Mouse (Mus musculus) heart, adult 2 months (tissue): ENCODE measurements around the gene Padi2. TPM values are rescaled to one million over a fixed set of nuclear protein-coding genes. Genes with fewer than 3 reads are reported as not detected.

ENCODE experiments used
- DNase-seq, 2 experiments: peaks; one replicate each; pipeline ENCODE4 v3.0.0; 2021
- H3K27ac ChIP-seq: fragments of 200-600 bp; 2 replicates; pipeline ENCODE4 v1.8.1; 2022
- H3K27me3 ChIP-seq: fragments of 200-500 bp; 2 replicates; pipeline ENCODE4 v1.6.1; 2012; ENCODE audit warnings: mild to moderate bottlenecking, low read length, inconsistent platforms, mixed read lengths; ENCODE audit not compliant: control insufficient read depth, insufficient read depth
- H3K36me3 ChIP-seq: fragments of 200-500 bp; 2 replicates; pipeline ENCODE4 v1.6.1; 2012; ENCODE audit warnings: low read length, inconsistent platforms; ENCODE audit not compliant: control insufficient read depth, insufficient read depth
- H3K4me1 ChIP-seq: fragments of 200-500 bp; 2 replicates; pipeline ENCODE4 v1.6.1; 2011; ENCODE audit warnings: low read length; ENCODE audit not compliant: control insufficient read depth, insufficient read depth
- H3K4me3 ChIP-seq: fragments of 200-600 bp; 2 replicates; pipeline ENCODE4 v1.8.1; 2022
- H3K79me2 ChIP-seq: fragments of 200-500 bp; replicated peaks from 2 replicates; pipeline ENCODE4 v1.6.1; 2012; ENCODE audit warnings: mild to moderate bottlenecking, inconsistent platforms, low read length, moderate library complexity, mixed read lengths; ENCODE audit not compliant: control insufficient read depth, insufficient read depth
- H3K9ac ChIP-seq: fragments of 200-500 bp; 2 replicates; pipeline ENCODE4 v1.6.1; 2012; ENCODE audit warnings: low read depth, mild to moderate bottlenecking, control low read depth, inconsistent platforms, low read length, mixed read lengths
- CTCF ChIP-seq: fragments of 200-600 bp; IDR thresholded peaks from 2 replicates; pipeline ENCODE4 v1.8.1; 2022; ENCODE audit warnings: antibody characterized with exemption, mild to moderate bottlenecking, moderate library complexity
- EP300 ChIP-seq: fragments of 200-500 bp; IDR thresholded peaks from 2 replicates; pipeline ENCODE4 v1.6.1; 2011; ENCODE audit warnings: low read depth, low read length, control low read depth; ENCODE audit not compliant: insufficient read depth
- POLR2A ChIP-seq: fragments of 200-500 bp; IDR thresholded peaks from 2 replicates; pipeline ENCODE4 v1.6.1; 2011; ENCODE audit warnings: mild to moderate bottlenecking, low read depth, low read length, control low read depth; ENCODE audit not compliant: insufficient read depth
- WGBS: fragments of 180-500 bp; shearing (Covaris S2); methylation state at CpG from one replicate; pipeline ENCODE4 v1.1.7; 2018; 5-methylcytosine and 5-hydroxymethylcytosine counted together
- intact Hi-C: fragments of 180-260 bp; cut with DNase I; formaldehyde crosslinking; loops from one replicate; pipeline ENCODE4 v1.15.1; 2025
- polyA plus RNA-seq: library from polyadenylated mRNA; depleted of rRNA; stranded (reverse); fragments of >200 nt; gene quantifications from 2 replicates; pipeline ENCODE4 v1.2.3, GENCODE M21; 2012
- total RNA-seq, 2 experiments: library from RNA; stranded (reverse); gene quantifications; 2 replicates each; pipeline ENCODE4 v1.2.3; 2021

The Padi2 gene
- total and polyA plus RNA-seq, 3 experiments, result 0.31 to 1.4 (median 0.96) TPM

GRCm38 (mm10) chr4:140982808-140983207 is 76.7 kb downstream of the Padi2 start:
- H3K27me3 ChIP-seq, result no peaks in the 10 kb centered on the region
- H3K79me2 ChIP-seq, result no peaks in the 10 kb centered on the region; the same call in none of the 2 replicates
- WGBS, result 65% methylated on average over 4 of the region's 4 CpGs
- no peaks in the 10 kb centered on the region for H3K4me1 ChIP-seq
- H3K4me3 ChIP-seq, result no peak overlapping the region
- no peak overlapping the region for H3K9ac ChIP-seq
- no peak overlapping the region for H3K27ac ChIP-seq
- TF ChIP-seq CTCF (no peak), POLR2A (no peak), EP300 (no peak)
- H3K36me3 ChIP-seq, result no peaks in the 10 kb centered on the region
- intact Hi-C loops, result no loop called here
- no peak for DNase-seq

DNA sequence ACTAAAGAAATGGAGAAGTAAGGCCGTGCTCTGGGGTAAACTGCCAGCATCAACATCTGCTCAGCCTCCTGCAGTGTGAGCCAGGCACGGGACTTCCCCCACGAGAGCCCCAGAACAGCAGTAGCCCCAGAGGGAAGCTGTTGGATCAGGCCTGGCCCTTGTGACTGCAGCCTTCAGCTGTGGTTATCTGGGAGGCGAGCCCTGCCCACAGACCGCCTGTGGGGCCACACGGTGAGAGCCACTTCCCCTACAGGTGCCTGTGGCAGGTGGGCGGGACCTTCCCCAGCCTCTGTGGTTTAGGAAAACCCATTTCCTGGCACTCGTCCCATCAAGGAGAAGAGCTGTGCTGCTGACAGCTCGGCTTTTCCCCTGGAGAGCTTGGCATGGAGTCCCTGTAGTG is 77.3 kb downstream of the Padi2 start:
- peak; percentile 64 to 83 for DNase-seq
- H3K79me2 ChIP-seq, result no peaks in the 10 kb centered on the region; the same call in none of the 2 replicates
- no peak overlapping the region for H3K9ac ChIP-seq
- TF ChIP-seq CTCF, result no peak
- peak; percentile 24; the same call in 1 of the 2 replicates for TF ChIP-seq EP300
- no peak for TF ChIP-seq POLR2A
- intact Hi-C loops, result no loop called here
- H3K4me1 ChIP-seq, result no peaks in the 10 kb centered on the region
- no peak overlapping the region for H3K4me3 ChIP-seq
- no peak overlapping the region for H3K27ac ChIP-seq
- H3K36me3 ChIP-seq, result no peaks in the 10 kb centered on the region
- H3K27me3 ChIP-seq, result no peaks in the 10 kb centered on the region
- WGBS, result 11% methylated on average over 9 of the region's 9 CpGs

DNA sequence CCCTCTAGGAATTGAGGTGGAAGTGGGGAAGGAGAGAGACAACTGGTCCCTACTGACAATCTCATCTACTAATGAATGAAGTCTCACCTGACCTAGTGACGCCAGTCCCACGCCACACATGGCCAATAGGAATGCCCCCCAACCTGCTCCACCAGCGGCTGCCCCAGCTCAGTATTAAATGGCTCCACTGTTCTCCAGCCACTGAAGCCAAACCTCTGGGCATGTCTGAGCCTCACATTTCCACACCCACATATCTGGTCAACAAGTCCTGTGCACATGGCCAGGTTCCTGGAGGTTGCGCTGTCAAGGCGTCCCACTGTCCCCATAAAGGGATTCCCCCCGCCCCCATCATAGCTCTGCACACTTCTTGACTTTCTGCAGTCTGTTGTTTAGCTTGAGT is 78.4 kb downstream of the Padi2 start:
- Histone ChIP-seq H3K4me1 (no peaks in the 10 kb centered on the region), H3K27ac (no peak overlapping the region), H3K9ac (no peak overlapping the region), H3K27me3 (no peaks in the 10 kb centered on the region), H3K4me3 (no peak overlapping the region), H3K79me2 (no peaks in the 10 kb centered on the region; the same call in none of the 2 replicates), H3K36me3 (no peaks in the 10 kb centered on the region)
- TF ChIP-seq CTCF (no peak), EP300 (no peak), POLR2A (no peak)
- DNase-seq, result no peak
- WGBS, result 89% methylated on average over 6 of the region's 6 CpGs
- intact Hi-C loops, result no loop called here

- no peaks in the 10 kb centered on the region for H3K36me3 ChIP-seq
- TF ChIP-seq POLR2A (no peak), EP300 (no peak), CTCF (no peak)
- H3K27me3 ChIP-seq, result no peaks in the 10 kb centered on the region
- WGBS, result 32% methylated on average over 15 of the region's 15 CpGs
- intact Hi-C loops, result loop anchor here (2.0 kb wide), 2 partner anchors 25 to 45 kb away; partner anchors contain the start of gene Sdhb
- no peaks in the 10 kb centered on the region for H3K4me1 ChIP-seq
- H3K79me2 ChIP-seq, result no peaks in the 10 kb centered on the region; the same call in none of the 2 replicates
- peak overlapping the region; percentile 29 for H3K9ac ChIP-seq
- peak overlapping the region; percentile 88 for H3K4me3 ChIP-seq
- DNase-seq, result no peak
- no peak overlapping the region for H3K27ac ChIP-seq
These were observed 80.0 kb downstream of the Padi2 start for GRCm38 (mm10) chr4:140986024-140986710.

DNA sequence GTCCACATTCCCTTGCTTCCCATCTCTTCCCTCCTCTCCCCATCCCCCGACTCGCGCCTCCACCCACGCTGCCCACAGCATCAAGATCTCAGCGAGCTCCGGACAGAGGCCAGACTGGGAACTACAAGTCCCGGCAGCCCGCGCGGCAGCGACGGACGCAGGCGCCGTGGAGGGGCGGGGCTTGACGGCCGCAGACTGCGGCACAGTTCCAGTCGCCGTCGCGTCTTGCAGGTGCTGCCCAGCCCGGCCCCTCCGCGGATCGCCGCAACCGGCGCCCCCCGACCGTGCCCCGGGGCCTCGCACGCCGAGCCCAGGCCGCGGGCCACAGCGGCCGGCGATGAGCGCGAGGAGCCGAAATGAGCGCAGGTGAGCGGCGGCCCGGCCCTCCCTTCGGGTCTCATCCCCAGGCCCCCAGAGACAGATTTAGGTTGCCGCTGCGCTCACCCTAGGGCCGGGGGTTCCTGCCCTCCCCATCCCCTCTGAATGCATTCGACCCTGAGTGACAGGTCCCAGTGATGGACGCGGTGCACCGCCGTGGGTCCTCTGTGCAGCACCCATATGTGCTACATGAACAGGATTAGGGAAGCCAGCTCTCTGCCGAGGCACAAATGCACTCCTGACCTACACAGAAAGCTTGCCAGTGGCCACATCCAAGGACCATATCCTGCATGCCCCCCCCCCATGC is 80.7 kb downstream of the Padi2 start, which contains the start of gene Atp13a2:
TSS of gene Atp13a2 (plus strand) at position 163 of the 685 bp plus-strand sequence.
- no peaks in the 10 kb centered on the region for H3K27me3 ChIP-seq
- WGBS, result under 1% methylated on average over 57 of the region's 58 CpGs
- peak within 1 kb of the TSS; percentile 70 for H3K27ac ChIP-seq
- peak; percentile 93 to 97 for DNase-seq
- peak; percentile 50 for TF ChIP-seq CTCF
- no peak for TF ChIP-seq EP300
- no peak; the same call in 1 of the 2 replicates for TF ChIP-seq POLR2A
- no peaks in the 10 kb centered on the region; the same call in none of the 2 replicates for H3K79me2 ChIP-seq
- intact Hi-C loops, result loop anchor here (2.0 kb wide), 2 partner anchors 26 to 44 kb away; partner anchors contain the start of gene Sdhb
- peak within 1 kb of the TSS; percentile 88 for H3K4me3 ChIP-seq
- peak within 1 kb of the TSS; percentile 91 for H3K9ac ChIP-seq
- no peaks in the 10 kb centered on the region for H3K4me1 ChIP-seq
- no peaks in the 10 kb centered on the region for H3K36me3 ChIP-seq
